Comparison of ENCODE assay signal across 28 mouse cellular contexts in the genomic region with DNA sequence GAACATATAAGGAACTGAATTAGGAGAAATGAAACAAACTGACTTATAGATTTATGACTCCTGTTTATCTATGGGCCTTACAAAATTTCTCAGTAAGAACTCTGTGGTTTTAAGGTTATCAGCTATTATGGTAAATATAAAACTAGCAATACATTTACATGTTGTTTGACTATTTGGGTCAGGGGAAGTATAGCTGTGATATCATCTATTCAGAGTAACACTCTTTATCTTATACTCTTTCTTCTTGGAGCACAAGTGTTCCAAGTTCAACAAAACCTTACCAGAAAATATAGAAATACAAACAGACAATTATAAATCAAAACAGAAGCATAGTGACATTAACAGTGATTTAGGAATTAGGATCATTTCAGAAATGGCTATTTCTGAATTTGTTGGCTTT.
"Had no signal": no experiment of that assay in that cellular context is flagged by ENCODE, and none has a peak within 500 bp of the region (broad histone marks: within the 10 kb centered on the region; RNA-seq: fewer than 3 reads in every experiment).

No protein-coding gene starts in this region.

- H3K4me2 ChIP-seq: embryonic facial prominence, embryonic 12.5 days; embryonic facial prominence, embryonic 13.5 days; embryonic facial prominence, embryonic 15.5 days; forebrain, embryonic 12.5 days; forebrain, embryonic 13.5 days; forebrain, embryonic 15.5 days had no signal

- H3K9ac ChIP-seq: embryonic facial prominence, embryonic 12.5 days; embryonic facial prominence, embryonic 13.5 days; embryonic facial prominence, embryonic 15.5 days; forebrain, embryonic 12.5 days; forebrain, embryonic 13.5 days; forebrain, embryonic 15.5 days; forebrain, postnatal 0 days had no signal

- H3K36me3 ChIP-seq: embryonic facial prominence, embryonic 10.5 days; embryonic facial prominence, embryonic 12.5 days; embryonic facial prominence, embryonic 13.5 days; embryonic facial prominence, embryonic 15.5 days; forebrain, embryonic 10.5 days; forebrain, embryonic 12.5 days; forebrain, embryonic 15.5 days had no signal

- DNase-seq: cerebellum, adult 18-20 months; cerebellum, adult 2 months; cerebellum, adult 8-10 months; cerebellum, adult 9-10 months; cerebellum, adult 9-11 months; cerebellum, postnatal 10 days; cerebellum, postnatal 14 days; cerebellum, postnatal 25 days; cerebellum, postnatal 36 days; embryo, embryonic 11 days; forebrain, postnatal 0 days; gastrocnemius, adult 2 months; gastrocnemius, postnatal 10 days; gastrocnemius, postnatal 14 days; gastrocnemius, postnatal 25 days; gastrocnemius, postnatal 36 days; heart, adult 11 months had no signal

- H3K27ac ChIP-seq: embryonic facial prominence, embryonic 10.5 days; embryonic facial prominence, embryonic 12.5 days; embryonic facial prominence, embryonic 13.5 days; embryonic facial prominence, embryonic 15.5 days; forebrain, embryonic 10.5 days; forebrain, embryonic 12.5 days; forebrain, embryonic 13.5 days; forebrain, embryonic 15.5 days; gastrocnemius, adult 2 months had no signal

- H3K4me3 ChIP-seq: embryonic facial prominence, embryonic 10.5 days; embryonic facial prominence, embryonic 12.5 days; embryonic facial prominence, embryonic 13.5 days; embryonic facial prominence, embryonic 15.5 days; erythroblast, embryonic 14.5 days; forebrain, embryonic 10.5 days; forebrain, embryonic 12.5 days; forebrain, embryonic 13.5 days; forebrain, embryonic 15.5 days; gastrocnemius, adult 2 months had no signal

- H3K27me3 ChIP-seq: embryonic facial prominence, embryonic 12.5 days; embryonic facial prominence, embryonic 13.5 days; embryonic facial prominence, embryonic 15.5 days; forebrain, embryonic 12.5 days; forebrain, embryonic 13.5 days; forebrain, embryonic 15.5 days had no signal

- H3K4me1 ChIP-seq: embryonic facial prominence, embryonic 10.5 days; embryonic facial prominence, embryonic 12.5 days; embryonic facial prominence, embryonic 13.5 days; embryonic facial prominence, embryonic 15.5 days; forebrain, embryonic 10.5 days; forebrain, embryonic 12.5 days; forebrain, embryonic 13.5 days; forebrain, embryonic 15.5 days had no signal

- H3K9me3 ChIP-seq: embryonic facial prominence, embryonic 12.5 days; embryonic facial prominence, embryonic 13.5 days; embryonic facial prominence, embryonic 15.5 days; forebrain, embryonic 10.5 days; forebrain, embryonic 12.5 days; forebrain, embryonic 13.5 days; forebrain, embryonic 15.5 days had no signal

- ATAC-seq: forebrain, embryonic 13.5 days; forebrain, embryonic 14.5 days; forebrain, embryonic 15.5 days; forebrain, embryonic 16.5 days; forebrain, postnatal 0 days had no signal
